Mouse (Mus musculus) hindbrain, embryonic 16.5 days (tissue): ENCODE data around the gene Fxr2. TPM values are rescaled to one million over a fixed set of nuclear protein-coding genes. Genes with fewer than 3 reads are reported as not detected.
A peak's percentile ranks its signal among the peaks of the same experiment; 100 is the strongest.

Experiments used
- ATAC-seq: fragments of 200-750 bp; cut with Nextera tagmentation; 2 replicates; pipeline ENCODE4 v1.8.0; 2017; ENCODE audit warnings: moderate TSS enrichment, moderate library complexity
- H3K27ac ChIP-seq: fragments of 300-500 bp; sonication (generic); 2 replicates; pipeline ENCODE4 v1.5.1; 2014; ENCODE audit warnings: low read depth, mild to moderate bottlenecking, control low read depth, low read length, moderate library complexity
- H3K27me3 ChIP-seq: fragments of 300-500 bp; sonication (generic); replicated peaks from 2 replicates; pipeline ENCODE4 v1.6.1; 2014; ENCODE audit warnings: low read length; ENCODE audit not compliant: control insufficient read depth, insufficient read depth
- H3K36me3 ChIP-seq: fragments of 300-500 bp; sonication (generic); 2 replicates; pipeline ENCODE4 v1.6.1; 2014; ENCODE audit warnings: mild to moderate bottlenecking, low read length, moderate library complexity, mixed read lengths; ENCODE audit not compliant: control insufficient read depth, insufficient read depth
- H3K4me1 ChIP-seq: fragments of 300-500 bp; sonication (generic); 2 replicates; pipeline ENCODE4 v1.6.1; 2014; ENCODE audit warnings: low read depth, low read length; ENCODE audit not compliant: control insufficient read depth, insufficient read depth
- H3K4me2 ChIP-seq: fragments of 300-500 bp; sonication (generic); 2 replicates; pipeline ENCODE4 v1.6.1; 2014; ENCODE audit warnings: mild to moderate bottlenecking, low read length, control low read depth, moderate library complexity
- H3K4me3 ChIP-seq: fragments of 300-500 bp; sonication (generic); 2 replicates; pipeline ENCODE4 v1.5.1; 2014; ENCODE audit warnings: mild to moderate bottlenecking, low read length, control low read depth, moderate library complexity
- H3K9ac ChIP-seq: fragments of 300-500 bp; sonication (generic); 2 replicates; pipeline ENCODE4 v1.6.1; 2014; ENCODE audit warnings: low read depth, mild to moderate bottlenecking, control low read depth, low read length, moderate library complexity
- H3K9me3 ChIP-seq: fragments of 300-500 bp; sonication (generic); 2 replicates; pipeline ENCODE4 v1.6.1; 2014; ENCODE audit warnings: mild to moderate bottlenecking, low read length, moderate library complexity; ENCODE audit not compliant: control insufficient read depth
- WGBS: fragments of 180-500 bp; shearing (Covaris S2); extraction: QIAGEN DNeasy Blood & Tissue Kit; methylation state at CpG from one replicate; pipeline ENCODE4 v1.1.7; 2014; 5-methylcytosine and 5-hydroxymethylcytosine counted together
- polyA plus RNA-seq: library from polyadenylated mRNA; unstranded; fragments of >200 nt; fragmentation: Nextera tagmentation; extraction: Ambion mirVana; gene quantifications from 2 replicates; pipeline ENCODE4 v1.2.1, GENCODE M21; 2015

The Fxr2 gene
- 32.1 and 34.6 TPM in 2 replicates for polyA plus RNA-seq

- Histone ChIP-seq H3K4me2 (peak within 1 kb of the TSS; percentile 84), H3K4me3 (peak within 1 kb of the TSS; percentile 88), H3K27ac (peak within 1 kb of the TSS; percentile 90), H3K27me3 (no peaks in the 10 kb centered on the region), H3K4me1 (peaks cover 25% of the 10 kb centered on the region), H3K9ac (peak within 1 kb of the TSS; percentile 86), H3K36me3 (no peaks in the 10 kb centered on the region), H3K9me3 (no peaks in the 10 kb centered on the region)
- 0% methylated on average over 34 of the region's 56 CpGs for WGBS
- peak; percentile 99 for ATAC-seq
These were observed at the start of gene Fxr2 for GRCm38 (mm10) chr11:69632284-69633089. TSS of gene Fxr2 (plus strand) at chr11:69632990.

- H3K4me2 ChIP-seq = no peak overlapping the region
- no peaks in the 10 kb centered on the region for H3K27me3 ChIP-seq
- H3K4me1 ChIP-seq = peaks cover 5% of the 10 kb centered on the region
- no peak overlapping the region for H3K9ac ChIP-seq
- H3K4me3 ChIP-seq = no peak overlapping the region
- WGBS = 85% methylated on average over 7 of the region's 7 CpGs
- peaks cover 10% of the 10 kb centered on the region for H3K36me3 ChIP-seq
- H3K9me3 ChIP-seq = no peaks in the 10 kb centered on the region
- ATAC-seq = no peak
- no peak overlapping the region for H3K27ac ChIP-seq
These were observed 48.8 kb upstream of the Fxr2 start for GRCm38 (mm10) chr11:69584008-69584407.

- WGBS = 90% methylated on average over 13 of the region's 13 CpGs
- ATAC-seq = no peak
- no peak overlapping the region for H3K9ac ChIP-seq
- no peak overlapping the region for H3K4me3 ChIP-seq
- H3K9me3 ChIP-seq = no peaks in the 10 kb centered on the region
- peaks cover 17% of the 10 kb centered on the region for H3K36me3 ChIP-seq
- H3K4me2 ChIP-seq = no peak overlapping the region
- H3K4me1 ChIP-seq = peaks cover 5% of the 10 kb centered on the region
- H3K27ac ChIP-seq = no peak overlapping the region
- no peaks in the 10 kb centered on the region for H3K27me3 ChIP-seq
These were observed 47.9 kb upstream of the Fxr2 start for GRCm38 (mm10) chr11:69584937-69585336.

- no peak overlapping the region for H3K4me2 ChIP-seq
- no peak overlapping the region for H3K9ac ChIP-seq
- H3K36me3 ChIP-seq = peaks cover 18% of the 10 kb centered on the region
- no peak overlapping the region for H3K4me3 ChIP-seq
- H3K27me3 ChIP-seq = no peaks in the 10 kb centered on the region
- H3K4me1 ChIP-seq = peaks cover 5% of the 10 kb centered on the region
- WGBS = 84% methylated on average over 7 of the region's 7 CpGs
- H3K27ac ChIP-seq = no peak overlapping the region
- no peaks in the 10 kb centered on the region for H3K9me3 ChIP-seq
- ATAC-seq = no peak
These were observed 47.0 kb upstream of the Fxr2 start for GRCm38 (mm10) chr11:69585718-69586325.

GRCm38 (mm10) chr11:69589207-69589834, 43.5 kb upstream of the Fxr2 start:
- Histone ChIP-seq H3K4me1 (no peaks in the 10 kb centered on the region), H3K36me3 (peaks cover 24% of the 10 kb centered on the region), H3K9ac (no peak overlapping the region), H3K27ac (no peak overlapping the region), H3K4me2 (no peak overlapping the region), H3K4me3 (no peak overlapping the region), H3K27me3 (no peaks in the 10 kb centered on the region), H3K9me3 (no peaks in the 10 kb centered on the region)
- no peak for ATAC-seq
- WGBS = 94% methylated on average over 22 of the region's 22 CpGs

- Histone ChIP-seq H3K27ac (no peak overlapping the region), H3K4me1 (no peaks in the 10 kb centered on the region), H3K4me3 (no peak overlapping the region), H3K36me3 (peaks cover 24% of the 10 kb centered on the region), H3K9me3 (no peaks in the 10 kb centered on the region), H3K9ac (no peak overlapping the region), H3K27me3 (no peaks in the 10 kb centered on the region), H3K4me2 (no peak overlapping the region)
- WGBS = 94% methylated on average over 8 of the region's 8 CpGs
- ATAC-seq = no peak
These were observed 42.2 kb upstream of the Fxr2 start for GRCm38 (mm10) chr11:69590622-69591021.

GRCm38 (mm10) chr11:69591424-69591823, 41.4 kb upstream of the Fxr2 start:
- Histone ChIP-seq H3K27ac (no peak overlapping the region), H3K9ac (no peak overlapping the region), H3K9me3 (no peaks in the 10 kb centered on the region), H3K4me3 (no peak overlapping the region), H3K4me1 (no peaks in the 10 kb centered on the region), H3K36me3 (peaks cover 24% of the 10 kb centered on the region), H3K4me2 (no peak overlapping the region), H3K27me3 (no peaks in the 10 kb centered on the region)
- ATAC-seq = no peak
- WGBS = 84% methylated on average over 3 of the region's 3 CpGs

- H3K36me3 ChIP-seq = peaks cover 24% of the 10 kb centered on the region
- no peaks in the 10 kb centered on the region for H3K4me1 ChIP-seq
- no peaks in the 10 kb centered on the region for H3K27me3 ChIP-seq
- no peak overlapping the region for H3K9ac ChIP-seq
- peak overlapping the region; percentile 63 for H3K27ac ChIP-seq
- H3K9me3 ChIP-seq = no peaks in the 10 kb centered on the region
- no peak overlapping the region for H3K4me2 ChIP-seq
- WGBS = 66% methylated on average over 7 of the region's 7 CpGs
- no peak overlapping the region for H3K4me3 ChIP-seq
- peak; percentile 94 for ATAC-seq
These were observed 40.7 kb upstream of the Fxr2 start for GRCm38 (mm10) chr11:69591899-69592637.
